Mouse (Mus musculus): Measurements from ENCODE around the gene Msantd4. TPM values are rescaled to one million over a fixed set of nuclear protein-coding genes. Genes with fewer than 3 reads are reported as not detected.
"Not testable (repeated sequence)": the region's sequence is repeated elsewhere in the genome, so short reads cannot be mapped to it uniquely, and the experiment has no call there.

The Msantd4 gene
- 35.7 and 36.8 TPM in 2 replicates for polyA plus RNA-seq (2015; fragmentation: Nextera tagmentation; extraction: Ambion mirVana)

DNA sequence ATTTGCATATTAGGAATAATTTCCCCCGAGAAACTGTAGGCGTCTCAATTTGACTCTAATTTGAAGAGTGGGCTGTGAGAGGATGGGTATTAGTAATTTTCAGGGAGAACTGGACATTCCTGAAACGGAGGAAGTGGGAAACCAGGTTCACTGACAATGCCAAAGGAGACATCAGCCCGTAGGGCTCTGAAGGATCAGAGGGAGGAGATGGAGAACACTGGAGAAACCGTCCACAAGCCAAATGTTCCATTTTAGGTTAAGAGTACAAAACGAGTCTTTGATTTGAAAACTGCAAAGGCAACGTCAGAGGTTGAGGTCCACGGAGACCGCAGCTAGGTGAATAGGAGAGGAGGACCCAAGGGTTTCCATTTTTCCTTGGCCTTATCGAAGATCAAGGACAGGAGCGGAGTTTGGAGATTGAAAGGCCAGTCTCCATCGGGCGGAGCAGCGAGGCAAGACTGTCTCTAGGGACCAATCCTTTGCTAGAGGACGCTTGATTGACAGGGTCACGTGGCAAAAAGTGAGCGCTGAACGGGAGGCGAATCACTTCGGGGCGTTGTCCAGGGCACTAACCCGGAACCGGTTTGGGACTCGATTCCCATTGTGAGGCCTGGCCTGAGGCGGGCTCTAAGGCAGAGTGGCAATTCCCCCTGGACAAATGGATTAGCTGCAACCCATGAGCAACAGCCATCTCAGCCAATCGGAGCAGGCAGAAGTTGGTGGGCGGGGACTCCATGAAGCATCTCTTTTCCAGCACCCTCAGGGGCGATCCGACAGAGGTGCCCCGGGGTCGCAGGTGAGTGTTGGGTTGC lies at the start of gene Msantd4:
Gene Msantd4, plus strand, starts transcription at position 735 of the 812 bp plus-strand sequence.
- Histone ChIP-seq H3K27me3 (replicated peaks) (no peaks in the 10 kb centered on the region), H3K4me3 (replicated peaks) (peak within 1 kb of the TSS; percentile 69), H3K9me3 (no peaks in the 10 kb centered on the region), H3K4me1 (0 out of 2 replicates have a peak, but pooled peaks cover 3% of the 10 kb centered on the region), H3K27ac (peak within 1 kb of the TSS; percentile 73), H3K36me3 (no peaks in the 10 kb centered on the region), H3K4me2 (peak within 1 kb of the TSS; percentile 62), H3K9ac (peak within 1 kb of the TSS; percentile 58)
- peak; percentile 100 for ATAC-seq (ENCODE audit: insufficient read depth, low FRiP score, low read depth)
- WGBS: 3% methylated on average over 31 of the region's 31 CpGs

DNA sequence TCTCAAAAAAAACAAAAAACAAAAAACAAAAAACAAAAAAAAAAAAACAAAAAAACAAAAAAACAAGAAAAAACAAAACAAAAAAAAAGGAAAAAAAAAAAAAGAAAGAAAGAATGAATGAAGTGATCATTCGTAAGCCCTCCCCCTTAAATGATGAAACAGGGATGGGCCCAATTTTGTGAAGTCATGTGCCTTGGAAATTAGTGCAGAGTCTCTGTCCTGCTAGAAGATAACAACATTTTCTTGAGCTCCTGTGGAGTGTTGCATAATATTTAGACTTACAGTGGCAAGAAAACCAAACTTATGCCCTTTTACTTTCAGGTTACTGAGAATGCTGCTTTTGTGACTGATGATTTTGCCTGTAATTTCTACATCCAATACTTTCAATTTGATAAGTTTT lies 23.2 kb upstream of the Msantd4 start:
- H3K36me3 ChIP-seq: no peaks in the 10 kb centered on the region
- H3K9ac ChIP-seq: no peak overlapping the region
- no peak for ATAC-seq (ENCODE audit: insufficient read depth, low FRiP score, low read depth)
- H3K4me1 ChIP-seq: no peaks in the 10 kb centered on the region
- no peak overlapping the region for H3K4me2 ChIP-seq
- WGBS: 89% methylated on average over 1 of the region's 1 CpGs
- no peaks in the 10 kb centered on the region for H3K27me3 ChIP-seq (replicated peaks)
- no peak overlapping the region for H3K4me3 ChIP-seq (replicated peaks)
- no peaks in the 10 kb centered on the region for H3K9me3 ChIP-seq
- H3K27ac ChIP-seq: no peak overlapping the region

DNA sequence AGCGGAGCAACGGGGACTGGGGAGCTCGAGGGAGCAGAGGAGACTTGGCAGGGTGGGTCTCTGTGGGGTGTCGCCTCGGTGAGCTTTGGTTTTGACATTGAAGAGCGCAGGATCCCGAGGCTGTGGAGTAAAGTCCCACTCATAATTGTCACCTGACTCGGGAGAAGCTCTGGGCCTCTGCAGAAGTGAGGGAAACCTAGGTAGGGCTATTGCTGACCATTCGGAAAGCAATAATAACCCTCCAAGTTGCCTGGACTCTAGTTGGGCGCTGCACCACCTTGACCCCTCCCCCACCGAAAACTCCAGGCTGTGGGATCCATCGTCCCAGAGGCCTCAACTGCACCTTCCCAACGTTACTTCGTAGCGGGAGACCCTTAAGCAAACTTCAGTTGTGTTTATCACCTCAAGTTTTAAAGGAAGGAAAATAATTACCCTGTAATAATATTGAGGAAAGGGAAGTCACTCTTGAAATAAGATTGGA lies 318 bp downstream of the Msantd4 start:
- Histone ChIP-seq H3K36me3 (no peaks in the 10 kb centered on the region), H3K4me2 (peak overlapping the region; percentile 62), H3K27me3 (replicated peaks) (no peaks in the 10 kb centered on the region), H3K4me3 (replicated peaks) (peak overlapping the region; percentile 69), H3K27ac (peak overlapping the region; percentile 23), H3K9me3 (no peaks in the 10 kb centered on the region), H3K4me1 (0 out of 2 replicates have a peak, but pooled peaks cover 3% of the 10 kb centered on the region), H3K9ac (peak overlapping the region; percentile 58)
- no peak; the same call in 1 of the 2 replicates for ATAC-seq (ENCODE audit: insufficient read depth, low FRiP score, low read depth)
- WGBS: under 1% methylated on average over 15 of the region's 15 CpGs

DNA sequence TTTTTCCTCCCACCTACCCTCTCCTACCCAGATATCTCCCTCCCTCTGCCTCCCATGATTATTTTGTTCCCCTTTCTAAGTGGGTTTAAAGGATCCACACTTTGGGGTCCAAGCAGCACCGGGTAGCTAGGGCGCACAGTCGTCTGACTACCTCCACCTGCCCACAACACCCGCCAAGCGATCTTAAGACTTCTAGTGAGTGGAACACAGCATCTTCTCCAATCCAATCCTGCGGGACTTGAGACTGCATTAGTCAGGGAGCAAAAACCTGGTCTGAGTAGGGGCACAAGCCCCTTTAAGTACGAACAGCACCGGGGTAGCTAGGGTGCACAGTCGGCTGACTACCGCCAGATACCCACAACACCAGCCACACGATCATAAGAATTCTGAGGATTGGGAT lies 24.4 kb downstream of the Msantd4 start:
- H3K9me3 ChIP-seq; ATAC-seq (ENCODE audit: insufficient read depth, low FRiP score, low read depth); H3K4me1 ChIP-seq; H3K36me3 ChIP-seq; H3K27ac ChIP-seq; H3K9ac ChIP-seq; H3K4me2 ChIP-seq; H3K27me3 ChIP-seq (replicated peaks); H3K4me3 ChIP-seq (replicated peaks): not testable (repeated sequence)
- WGBS: 93% methylated on average over 11 of the region's 11 CpGs

Small RNA genes within 50 kb of the gene (microRNA-seq; reads per million reads assigned to microRNA genes)
- gene Gm23992: not detected

Other genes with a start within 250 kb of the Msantd4 start
- gene Aasdhppt, start 67.1 kb upstream of the Msantd4 start, polyA plus RNA-seq (2015; fragmentation: Nextera tagmentation; extraction: Ambion mirVana): 28.5 and 34.6 TPM in 2 replicates
- 6.4 and 7.1 TPM in 2 replicates for gene Kbtbd3, start 66.7 kb upstream of the Msantd4 start, polyA plus RNA-seq (2015; fragmentation: Nextera tagmentation; extraction: Ambion mirVana)